Mouse (Mus musculus) cerebellum, adult 9-11 months (tissue): ENCODE measurements at regions not wholly inside any gene's neighbourhood (a gene's known extent, or its start where the extent isn't known, plus 50 kb on each side); places are given as distances from the start of the nearest gene placed in this dataset.

Experiments
- DNase-seq: peaks from one replicate; pipeline ENCODE4 v3.0.0; 2022

DNA sequence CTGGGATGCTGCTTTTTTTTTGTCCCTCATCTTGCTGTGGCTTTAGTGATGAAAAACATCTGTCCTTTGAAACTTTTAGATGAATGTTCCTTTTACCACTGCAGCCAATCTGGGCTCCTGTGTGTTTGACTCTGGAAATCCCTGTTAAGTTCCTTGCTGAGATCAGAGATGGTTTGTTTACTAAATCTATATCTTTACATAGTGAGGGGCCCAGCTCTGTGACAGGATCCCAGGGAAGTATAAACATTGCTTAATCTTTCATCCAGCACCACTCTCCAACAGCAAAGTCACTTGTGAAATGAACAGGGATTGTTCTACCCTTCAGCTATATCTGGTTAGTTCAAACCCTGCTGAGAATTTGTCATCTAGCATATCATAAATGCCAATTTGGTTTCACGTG, 501.8 kb downstream of the Fat4 start:
- no peak for DNase-seq

DNA sequence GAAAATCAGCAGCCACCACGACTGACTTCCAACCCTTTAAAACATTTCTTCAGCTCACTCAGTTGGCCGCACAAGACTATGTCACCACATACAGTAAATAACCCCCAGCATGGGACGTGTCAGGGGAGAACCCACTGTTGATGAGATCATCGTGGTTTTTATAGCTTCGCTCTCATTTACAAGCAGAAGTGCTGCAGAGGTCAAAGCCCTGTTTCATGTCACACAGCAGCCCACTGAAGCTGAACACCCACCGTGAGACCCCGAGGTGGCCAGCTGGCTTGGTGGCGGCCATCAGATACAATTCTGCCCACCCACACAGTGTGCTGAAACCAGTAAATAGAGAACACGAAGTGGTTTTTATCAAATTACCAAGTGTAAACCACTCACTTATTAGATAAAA, 503.7 kb downstream of the Fat4 start:
- no peak for DNase-seq

DNA sequence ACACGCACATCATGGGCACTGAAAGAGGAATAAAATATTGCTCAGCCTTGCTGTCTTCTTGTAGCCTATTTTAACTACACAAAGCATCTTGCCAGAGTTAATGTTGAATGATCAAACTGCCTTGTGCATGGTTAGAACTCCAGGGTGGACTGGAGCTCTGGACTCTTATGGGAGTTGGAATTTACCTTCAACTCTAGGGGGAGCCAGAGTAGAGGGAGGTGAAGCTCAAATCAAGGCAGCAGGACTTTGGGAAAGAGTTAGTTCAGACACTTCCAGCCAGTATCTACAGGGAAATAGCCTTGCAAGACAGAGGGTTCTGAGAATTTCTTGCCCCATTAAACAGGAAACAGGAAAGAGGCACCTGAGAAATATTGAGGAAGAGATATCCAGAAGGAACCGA, 505.3 kb downstream of the Fat4 start:
- no peak for DNase-seq

DNA sequence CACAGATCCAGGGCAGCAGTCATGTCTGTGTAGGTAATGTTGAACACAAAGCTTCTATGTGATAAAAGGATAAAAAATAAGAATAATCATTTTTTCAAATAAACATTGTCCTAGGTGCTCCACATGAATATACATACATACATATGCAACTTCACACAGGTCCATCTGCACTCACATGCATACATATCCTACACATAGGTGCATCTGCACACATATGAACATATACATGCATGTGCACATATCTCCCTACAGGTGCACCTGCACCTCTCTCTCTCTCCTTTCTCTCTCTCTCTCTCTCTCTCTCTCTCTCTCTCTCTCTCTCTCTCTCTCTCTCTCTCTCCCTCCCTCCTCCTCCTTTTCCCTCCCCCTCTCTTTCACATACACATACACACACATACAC, 509.9 kb downstream of the Fat4 start:
- DNase-seq: no peak

DNA sequence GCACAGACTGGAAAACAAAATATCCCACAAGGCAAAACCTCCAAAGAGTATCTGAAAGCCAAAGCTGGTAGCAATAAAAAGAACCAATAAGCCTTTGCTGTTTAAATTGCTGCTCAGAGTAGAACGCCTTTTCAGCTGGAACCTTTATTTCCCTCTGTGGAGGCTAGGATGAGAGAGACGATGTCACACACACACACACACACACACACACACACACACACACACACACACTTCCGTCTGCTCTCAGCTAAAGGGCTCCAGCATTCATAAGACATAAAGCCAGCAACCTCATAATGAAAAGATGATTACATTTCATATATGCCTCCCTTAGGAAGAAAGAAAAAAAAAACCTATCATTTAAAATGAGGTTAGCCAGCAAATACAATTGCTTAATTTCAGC, 510.5 kb downstream of the Fat4 start:
- no peak for DNase-seq

DNA sequence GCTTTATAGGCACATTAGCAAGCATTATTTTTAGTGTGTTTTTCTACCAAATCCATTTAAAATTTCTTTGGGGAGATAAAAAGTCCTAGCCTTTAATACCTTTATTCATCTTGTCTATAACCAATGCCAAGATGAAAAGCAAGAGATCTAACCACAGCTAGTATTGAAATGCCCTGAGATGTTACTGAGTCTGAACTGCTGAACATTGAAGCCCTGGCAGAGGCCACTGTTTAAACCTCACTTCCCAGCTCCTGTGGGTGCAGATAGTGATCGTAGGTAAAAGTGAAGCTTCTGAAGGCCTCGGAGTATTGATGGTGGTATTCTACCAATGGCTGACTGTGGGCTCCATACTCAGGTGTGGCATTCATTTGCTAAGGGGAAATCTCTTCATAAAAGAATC, 510.9 kb downstream of the Fat4 start:
- DNase-seq: no peak

DNA sequence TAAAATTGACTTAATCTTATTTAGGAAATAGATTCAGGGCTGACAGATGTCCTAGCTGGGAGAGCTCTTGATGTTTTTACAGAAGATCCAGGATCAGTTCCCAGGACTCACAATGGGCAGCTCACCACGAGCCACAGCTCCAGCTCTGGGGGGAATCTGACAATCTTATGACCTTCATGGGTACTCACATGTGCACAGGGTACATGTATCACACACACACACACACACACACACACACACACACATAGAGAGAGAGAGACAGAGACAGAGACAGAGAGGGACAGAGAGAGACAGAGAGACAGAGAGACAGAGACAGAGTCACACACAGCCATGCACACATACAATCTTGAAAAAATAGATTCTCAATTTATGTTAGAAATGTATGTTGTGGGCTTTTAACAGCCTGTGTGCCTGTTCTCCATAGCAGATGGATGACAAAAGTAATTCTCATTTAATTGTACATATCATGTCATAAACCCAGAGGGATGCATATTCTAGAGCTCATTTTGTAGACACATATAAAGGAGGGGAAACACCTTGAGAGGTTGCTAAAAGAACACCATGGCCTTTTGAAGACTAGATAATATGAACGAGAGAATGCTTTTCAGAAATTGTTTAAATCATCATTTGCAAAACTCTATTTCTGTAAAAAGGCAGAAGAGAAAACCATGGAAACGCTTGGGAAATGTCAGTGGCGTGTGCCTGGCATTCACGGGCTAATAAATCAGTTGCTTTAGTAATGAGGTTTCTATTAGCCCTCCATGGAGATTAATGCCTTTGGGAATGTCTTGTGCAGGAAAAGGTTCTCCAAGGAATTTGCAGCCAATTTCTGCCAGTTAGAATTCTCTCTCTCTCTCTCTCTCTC, 538.3 kb downstream of the Fat4 start:
- no peak for DNase-seq

DNA sequence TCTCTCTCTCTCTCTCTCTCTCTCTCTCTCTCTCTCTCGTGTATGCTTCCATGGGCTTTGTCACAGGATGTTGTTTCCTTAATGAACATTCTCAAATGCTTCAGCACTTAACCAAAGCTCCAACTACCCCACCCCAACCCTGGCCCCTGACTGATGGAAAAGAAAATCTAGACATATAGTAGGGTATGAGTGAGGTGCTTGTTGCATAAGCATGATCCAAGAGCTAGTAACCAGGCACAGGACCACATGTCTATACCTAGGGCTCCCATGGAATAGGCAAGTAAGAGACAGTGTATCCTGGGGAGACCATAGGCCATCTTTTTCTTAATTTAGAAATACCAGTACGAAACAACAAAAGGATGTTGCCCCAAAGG, 538.9 kb downstream of the Fat4 start:
- DNase-seq: no peak

DNA sequence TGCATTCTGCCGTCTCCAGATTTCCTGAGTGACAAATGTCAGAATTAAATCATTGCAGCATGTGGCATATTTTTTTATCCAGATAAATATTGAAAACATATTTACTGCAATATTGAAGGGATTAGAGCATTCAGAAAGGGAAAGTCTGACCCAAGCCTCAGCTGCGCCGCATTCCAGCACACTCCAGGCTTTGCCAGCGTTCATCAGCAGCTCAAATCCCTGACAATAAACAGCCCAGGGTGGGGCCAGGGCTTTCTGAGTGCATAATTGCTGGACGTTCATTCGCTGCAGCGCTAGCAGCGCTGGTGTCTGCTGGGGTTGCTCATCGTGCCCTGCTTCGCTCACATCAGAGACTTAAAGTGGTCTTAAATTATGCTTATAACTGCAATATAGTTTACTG, 556.6 kb downstream of the Fat4 start:
- DNase-seq: no peak

DNA sequence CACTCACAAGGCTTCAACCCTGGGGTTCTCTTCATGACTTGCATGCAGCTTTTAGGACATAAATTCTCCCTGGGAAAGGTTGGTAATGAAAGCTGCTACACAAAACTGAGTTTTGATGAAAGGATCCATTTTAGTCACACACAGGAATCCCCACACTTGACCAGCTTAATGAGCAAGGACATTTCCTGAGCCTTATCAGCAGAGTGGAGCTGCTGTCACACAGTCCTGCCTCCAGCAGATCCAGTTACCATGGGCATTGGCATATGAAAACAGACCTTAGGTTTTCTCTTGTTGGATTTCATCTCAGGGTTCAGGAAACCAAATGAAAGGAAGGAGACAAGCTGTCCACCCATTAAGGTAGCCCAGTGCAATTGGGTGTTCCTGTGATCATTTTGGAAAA, 568.9 kb downstream of the Fat4 start:
- DNase-seq: no peak

DNA sequence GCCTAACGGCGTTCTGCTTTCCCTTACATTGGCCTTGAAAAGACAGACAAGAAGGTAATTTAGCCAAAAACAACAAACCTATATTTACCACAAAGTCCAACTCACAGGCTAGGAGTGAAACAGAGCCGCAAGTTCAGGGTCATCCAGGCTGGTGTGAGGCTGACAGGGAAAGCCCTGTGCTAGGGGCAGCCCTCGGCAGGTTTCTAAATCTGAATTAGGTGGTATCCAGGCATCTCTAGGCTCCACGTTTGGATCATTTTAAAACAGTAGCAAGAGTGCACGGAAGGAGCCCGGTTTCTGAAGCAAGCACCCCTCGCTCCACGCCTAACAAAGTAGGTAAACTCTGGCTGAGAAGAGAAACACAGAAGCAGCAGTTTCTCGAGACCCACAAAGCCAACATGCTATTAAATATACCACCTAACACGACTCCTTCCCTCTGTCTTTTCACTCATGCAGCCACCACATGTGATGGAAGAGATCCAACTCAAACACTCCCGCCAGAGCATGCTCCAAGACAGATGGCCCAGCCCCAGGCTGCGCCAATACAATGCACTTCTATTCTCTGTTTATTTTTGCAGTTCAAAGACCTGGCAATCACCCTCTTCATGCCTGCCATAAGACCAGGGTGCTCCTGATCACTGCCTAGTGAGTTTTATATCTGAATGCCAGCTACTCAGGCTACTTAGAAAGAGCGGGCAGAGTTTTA, 573.6 kb downstream of the Fat4 start:
- no peak for DNase-seq

DNA sequence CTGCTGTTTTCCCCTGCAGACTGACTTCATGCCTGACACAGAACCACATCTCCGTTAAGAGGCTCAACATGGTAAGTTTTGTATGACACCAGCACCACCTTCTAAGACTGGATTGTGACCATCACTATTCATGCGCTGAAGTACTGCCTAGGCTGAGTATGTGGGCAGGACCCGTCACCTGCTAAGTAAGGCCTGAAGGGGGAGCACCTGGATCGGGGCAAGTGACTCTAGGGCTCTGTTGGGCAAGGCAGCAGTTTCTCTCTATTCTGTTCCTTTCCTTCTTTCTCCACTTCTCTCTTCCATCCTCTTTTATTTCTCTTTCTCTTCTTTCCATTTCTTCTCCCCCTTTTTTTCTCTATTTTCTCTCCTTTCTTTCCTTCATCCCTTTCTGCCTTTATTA, 574.8 kb downstream of the Fat4 start:
- no peak for DNase-seq

DNA sequence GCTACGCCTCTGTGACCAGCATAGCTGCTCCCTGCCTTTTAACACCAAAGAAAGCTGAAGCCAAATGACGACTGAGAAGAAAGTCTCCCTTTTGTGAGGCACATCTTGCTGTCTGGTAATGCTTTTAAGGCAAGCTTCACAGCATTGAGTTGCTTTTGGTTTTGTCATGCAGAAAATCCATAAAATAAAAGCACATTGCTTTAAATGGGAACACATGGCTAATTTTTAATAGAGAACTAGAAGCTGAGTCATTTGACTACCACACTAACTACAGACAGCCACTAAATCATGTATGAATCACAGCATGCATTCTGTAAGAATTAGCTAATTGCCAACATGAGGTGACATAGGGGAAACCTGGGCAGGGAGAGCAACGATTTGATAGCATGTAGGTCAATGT, 579.1 kb downstream of the Fat4 start:
- no peak for DNase-seq

DNA sequence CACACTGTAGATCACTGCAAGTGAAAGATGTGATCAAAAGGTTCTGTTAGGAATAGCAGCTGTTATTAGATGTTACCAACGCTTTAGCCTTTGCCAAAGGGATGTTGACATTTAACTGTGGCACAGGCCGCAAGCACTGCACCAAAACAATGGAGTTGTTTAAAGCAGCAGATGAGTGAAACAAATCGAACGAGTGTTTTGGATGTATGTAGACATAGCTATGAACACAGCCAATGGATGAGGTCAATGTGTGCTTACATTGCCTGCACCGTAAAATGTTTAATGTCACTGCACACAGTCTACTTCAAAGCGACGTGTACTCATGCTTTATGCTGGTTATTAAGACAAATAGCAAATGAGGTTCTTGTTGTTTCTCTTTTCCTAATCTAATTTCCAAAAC, 602.7 kb downstream of the Fat4 start:
- DNase-seq: no peak

DNA sequence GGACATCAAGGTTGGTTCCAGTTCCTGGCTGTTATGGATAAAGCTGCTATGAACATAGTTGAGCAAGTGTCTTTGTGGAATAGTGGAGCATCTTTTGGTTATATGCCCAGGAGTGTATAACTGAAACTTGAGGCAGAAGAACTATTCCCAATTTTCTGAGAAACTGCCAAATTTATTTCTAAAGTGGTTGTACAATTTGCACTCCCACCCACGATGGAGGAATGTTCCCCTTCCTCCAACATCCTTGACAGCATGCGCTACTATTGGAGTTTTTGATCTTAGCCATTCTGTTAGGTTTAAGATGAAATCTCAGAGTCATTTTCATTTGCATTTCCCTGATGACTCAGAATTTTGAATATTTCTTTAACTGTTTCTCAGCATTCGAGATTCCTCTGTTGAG, 607.6 kb downstream of the Fat4 start:
- DNase-seq: no peak

DNA sequence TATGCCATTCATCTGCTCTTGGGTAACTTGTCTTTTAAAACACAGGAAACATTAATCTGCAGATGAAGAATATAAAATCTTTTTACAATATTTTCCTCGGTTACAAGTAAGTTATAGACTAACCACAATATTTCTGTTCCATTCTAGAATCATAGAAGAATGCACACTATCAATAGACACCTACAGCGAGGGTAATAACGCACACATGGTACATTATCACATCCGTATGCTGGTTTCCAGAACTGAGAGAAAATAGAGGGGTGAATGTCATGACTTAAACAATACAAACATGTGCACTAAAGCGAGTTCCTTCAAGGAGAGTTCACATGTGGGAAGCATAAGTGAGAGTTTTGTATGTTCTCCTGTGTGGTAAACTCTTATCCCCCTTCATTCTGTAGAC, 641.3 kb downstream of the Fat4 start:
- no peak for DNase-seq

DNA sequence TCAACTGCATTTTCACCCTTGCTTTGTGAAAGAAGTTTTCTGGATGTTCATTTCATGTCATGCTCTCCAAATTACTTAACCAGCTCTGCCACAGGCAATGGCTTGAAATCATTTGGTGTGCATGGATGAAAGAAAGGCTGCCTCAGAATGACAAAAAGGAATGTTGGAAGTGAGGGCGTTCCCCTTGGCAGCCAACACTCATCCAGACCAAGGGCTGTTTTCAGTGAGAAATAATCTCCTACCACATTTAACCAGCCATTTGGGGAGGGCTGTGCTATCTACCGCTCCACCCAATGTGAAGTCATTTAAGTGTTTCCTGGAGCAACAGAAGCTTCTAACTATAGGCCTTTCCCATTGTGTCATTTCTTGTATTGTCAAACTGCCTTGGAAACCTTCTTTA, 650.8 kb downstream of the Fat4 start:
- DNase-seq: no peak

DNA sequence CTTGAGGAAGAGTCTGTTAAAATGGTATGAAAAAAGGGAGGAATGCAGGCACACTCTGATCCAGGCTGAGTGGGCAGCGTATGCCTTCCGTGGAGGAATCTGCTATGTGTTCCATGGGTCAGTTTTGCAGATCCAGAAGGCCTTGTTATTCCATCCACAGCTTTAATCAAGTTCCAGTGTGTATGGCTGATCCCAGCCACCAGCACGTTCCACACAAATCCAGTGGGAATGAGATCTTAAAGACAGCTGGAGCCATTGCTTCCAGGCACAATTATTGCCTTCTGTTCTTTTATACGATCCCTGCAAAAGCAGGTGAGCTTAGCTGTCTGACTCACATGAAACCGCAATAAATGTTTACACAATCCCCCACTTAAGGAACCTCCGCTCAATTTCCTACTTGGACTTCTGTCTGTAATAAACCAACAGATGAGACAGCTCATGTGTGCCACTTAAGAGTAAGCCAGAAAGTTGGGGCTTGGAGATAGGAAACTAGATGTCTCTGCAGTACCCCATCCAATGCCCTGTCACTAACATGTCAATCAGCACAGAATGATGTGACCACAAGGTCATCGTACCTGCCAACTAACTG, 653.9 kb downstream of the Fat4 start:
- DNase-seq: no peak

DNA sequence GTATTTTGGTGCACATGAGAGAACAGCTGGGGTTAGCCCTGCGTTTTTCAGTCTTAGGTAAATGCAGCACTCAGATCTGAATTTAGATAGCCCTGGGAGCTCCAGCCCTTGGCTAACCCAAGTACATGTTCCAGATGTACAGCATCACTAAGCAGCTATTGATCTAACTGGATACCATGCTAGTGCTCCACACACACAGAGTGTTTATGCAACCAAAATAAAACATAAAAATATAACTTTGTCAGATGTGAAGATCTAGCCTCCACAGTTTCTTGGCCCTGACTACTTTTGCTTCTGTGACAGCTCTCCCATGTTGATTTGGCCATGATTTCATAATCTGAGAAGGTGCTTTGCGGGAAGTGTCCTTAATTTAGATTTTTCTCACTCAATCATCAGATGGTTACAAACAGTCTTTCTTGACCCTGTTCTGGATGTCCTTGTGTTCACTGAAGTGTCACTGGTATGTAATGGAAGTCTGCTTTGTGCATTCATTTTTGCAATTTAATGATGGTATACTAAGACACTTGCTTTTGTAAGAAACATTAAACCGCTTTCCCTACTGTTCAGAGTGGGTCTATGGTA, 672.8 kb downstream of the Fat4 start:
- DNase-seq: no peak

DNA sequence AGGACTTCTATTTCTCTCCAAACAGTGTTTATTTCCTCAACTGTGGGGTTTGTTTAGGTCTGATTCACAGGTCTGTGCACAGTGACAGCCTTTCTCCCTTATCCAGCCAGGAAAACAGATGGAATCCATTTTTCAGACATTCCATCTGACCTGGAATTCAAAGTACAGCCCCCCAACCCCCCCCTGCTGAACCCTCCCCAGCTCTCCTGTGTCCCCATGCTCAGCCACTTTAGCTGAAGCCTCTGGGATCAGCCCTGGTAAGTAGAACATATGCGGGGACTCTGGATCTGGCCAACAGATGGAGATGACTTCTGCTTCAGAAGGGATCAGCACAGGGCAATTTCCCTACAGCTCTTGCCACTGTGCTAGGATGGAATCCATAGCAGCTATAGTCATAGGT, 674.2 kb downstream of the Fat4 start:
- DNase-seq: no peak

DNA sequence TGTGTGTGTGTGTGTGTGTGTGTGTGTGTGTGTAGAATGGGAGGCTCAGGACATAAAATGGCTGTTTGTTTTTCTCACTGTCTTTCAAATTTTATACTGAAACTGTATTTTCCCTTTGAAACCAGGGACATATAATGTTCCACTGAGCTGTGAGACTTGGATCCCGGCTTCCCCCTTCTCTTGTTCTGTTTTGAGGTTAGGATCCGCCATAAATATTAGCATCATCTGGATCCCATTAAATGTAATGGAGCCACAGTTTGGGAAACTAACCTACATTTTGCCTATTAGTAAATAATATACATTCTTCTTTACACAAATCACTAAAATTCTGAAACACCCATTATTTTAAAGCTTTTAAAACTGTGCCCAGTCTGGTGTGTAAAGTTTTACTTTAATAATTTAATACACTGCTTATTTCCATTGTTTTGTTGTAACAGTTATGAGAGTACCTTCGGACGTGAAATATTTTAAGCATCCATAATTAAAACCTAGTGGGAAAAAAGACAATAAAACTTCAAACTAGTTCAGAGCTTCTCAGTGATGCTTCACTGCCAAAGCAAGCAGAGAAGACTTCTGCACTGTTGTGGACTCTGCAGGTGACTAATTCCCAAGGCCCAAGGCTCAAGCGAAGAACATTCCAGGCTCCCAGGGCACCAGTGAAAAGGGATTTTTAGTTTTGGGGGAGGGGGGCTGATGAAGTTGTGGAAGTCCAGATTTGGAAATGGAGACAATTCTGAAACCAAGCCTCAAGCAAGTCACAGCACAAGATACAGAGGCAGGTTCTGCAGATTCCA, 684.9 kb downstream of the Fat4 start:
- DNase-seq: no peak

DNA sequence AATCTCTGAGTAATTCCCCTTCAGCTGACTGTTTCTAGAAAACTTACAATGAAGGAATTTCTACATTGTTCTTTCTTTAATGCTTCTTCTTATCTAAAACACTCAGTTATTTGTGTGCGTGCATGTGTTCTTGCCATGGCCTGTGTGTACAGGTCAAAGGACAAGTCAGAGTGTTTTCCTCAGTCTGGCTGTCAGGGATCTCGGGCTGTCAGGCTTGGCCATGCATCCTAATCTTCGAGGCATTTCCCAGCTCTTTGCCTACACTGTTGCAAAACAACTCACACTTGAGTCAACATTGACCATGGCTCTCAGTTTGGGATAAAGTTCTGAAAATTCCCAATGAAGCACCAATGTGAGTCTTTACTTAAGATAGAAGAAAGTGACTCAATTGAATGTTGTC, 688.5 kb downstream of the Fat4 start:
- no peak for DNase-seq

DNA sequence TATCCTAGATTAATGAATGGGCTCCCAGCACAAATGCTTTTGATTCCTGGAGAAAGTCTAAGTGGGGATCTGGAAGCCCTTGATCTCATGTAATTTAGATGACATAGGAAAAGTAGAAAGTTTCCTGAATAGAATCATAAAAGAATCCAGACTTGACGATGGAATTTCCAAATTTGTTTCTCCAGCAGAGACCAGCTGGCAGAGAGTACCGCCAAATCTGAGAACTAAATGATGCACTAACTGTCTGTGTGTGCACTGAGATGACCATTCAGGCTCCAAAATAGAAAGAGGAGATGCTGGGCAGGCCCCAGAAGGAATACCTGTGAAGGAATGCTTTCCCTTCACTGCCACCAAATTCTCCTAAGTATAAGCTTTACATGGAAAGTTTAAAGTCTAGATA, 704.6 kb downstream of the Fat4 start:
- no peak for DNase-seq
